Mouse (Mus musculus): ENCODE measurements at regions not wholly inside any gene's neighbourhood (a gene's known extent, or its start where the extent isn't known, plus 50 kb on each side); places are given as distances from the start of the nearest gene placed in this dataset.

DNA sequence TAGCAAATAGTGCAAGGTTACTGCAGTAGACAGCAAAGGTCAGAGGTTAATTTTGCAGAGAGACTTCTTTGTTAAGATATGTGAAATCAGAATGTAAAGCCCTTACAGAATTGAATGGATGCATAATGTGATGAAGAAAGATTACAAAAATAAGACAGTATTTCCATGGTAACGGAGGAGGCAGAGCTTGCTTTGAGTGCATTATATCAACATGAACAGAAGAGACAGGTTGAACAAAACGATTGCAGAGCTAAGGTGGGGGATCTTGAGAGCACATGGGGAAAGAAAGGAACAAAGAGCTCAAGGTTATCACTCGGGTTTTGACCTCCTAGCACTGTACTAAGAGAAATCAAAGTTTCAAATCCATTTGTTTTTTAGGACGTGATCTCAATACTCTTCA is 106.2 kb upstream of the Rap2b start:
- DNase-seq (ENCODE audit: low read depth, low spot score): no peak

- no peak for DNase-seq (ENCODE audit: low read depth, low spot score)
Measured at GRCm38 (mm10) chr3:61255643-61256042, 105.8 kb upstream of the Rap2b start.

DNA sequence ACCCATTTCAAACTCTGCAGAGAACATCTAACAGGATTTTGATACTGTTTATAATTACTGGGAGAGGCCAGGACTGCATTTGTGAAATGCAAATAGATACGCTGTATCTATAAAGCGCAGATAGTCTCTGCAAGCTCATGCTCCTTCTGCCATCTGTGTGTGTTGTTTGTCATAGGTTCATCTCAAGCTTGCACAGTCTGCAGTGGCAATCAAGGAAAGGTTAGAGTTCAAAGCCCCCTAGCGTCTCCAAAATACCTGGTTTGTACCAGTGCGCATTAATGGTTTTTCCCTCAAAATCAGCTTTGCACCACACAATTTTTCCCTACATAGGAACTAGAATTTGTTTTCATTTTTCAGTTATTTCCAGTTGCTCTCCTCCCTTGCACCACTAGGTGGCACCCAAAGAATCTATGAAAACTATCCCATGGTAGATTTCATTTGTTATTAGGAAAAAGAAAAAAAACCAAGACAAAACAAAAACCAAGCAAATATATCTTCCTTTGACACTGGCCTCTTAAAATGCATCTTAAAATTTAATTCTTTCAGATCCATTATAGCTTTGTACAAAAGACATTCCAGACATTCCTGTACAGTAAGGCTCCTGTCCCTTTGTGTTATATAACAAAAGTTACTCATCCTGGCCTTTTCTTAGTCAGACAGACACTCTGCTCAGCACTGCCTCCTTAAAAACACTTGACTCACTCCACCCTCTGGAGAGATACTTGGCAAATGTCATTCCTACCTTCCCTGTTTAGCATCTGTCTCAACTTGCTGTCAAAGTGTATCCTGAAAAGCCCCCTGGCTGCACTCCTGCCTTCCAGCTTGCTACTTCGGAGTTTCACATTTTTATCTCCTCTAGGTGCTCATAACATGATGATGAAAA is 92.7 kb upstream of the Rap2b start:
- DNase-seq (ENCODE audit: low read depth, low spot score): peak; percentile 82

DNA sequence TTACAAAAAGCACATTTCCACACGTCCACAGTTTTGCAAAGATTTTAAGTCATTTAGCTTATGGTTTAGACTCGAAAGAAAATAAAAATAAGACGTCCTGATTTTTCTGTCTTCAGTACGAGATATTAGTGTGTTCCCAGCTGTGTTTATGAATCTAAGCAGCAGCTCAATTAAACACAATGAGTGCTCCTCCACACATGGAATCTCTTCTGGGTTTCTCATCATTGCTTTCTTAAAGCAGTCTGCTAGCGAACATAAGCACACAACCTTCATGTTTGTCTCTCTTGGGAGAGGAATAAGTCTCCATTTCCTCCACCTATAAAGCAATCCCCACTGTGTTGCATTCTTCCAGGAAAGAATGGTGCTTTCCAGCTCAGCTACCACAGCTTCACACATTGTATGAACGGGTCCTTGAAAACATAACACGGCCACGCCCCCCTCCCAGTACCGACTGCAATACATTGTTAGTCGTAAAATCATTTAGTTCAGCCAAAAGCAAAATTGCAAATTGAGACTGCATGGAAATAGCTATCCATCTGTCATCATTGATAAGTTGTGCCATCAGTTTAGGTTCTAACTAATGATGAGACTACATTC is 75.4 kb upstream of the Rap2b start:
- no peak for DNase-seq (ENCODE audit: low read depth, low spot score)

DNA sequence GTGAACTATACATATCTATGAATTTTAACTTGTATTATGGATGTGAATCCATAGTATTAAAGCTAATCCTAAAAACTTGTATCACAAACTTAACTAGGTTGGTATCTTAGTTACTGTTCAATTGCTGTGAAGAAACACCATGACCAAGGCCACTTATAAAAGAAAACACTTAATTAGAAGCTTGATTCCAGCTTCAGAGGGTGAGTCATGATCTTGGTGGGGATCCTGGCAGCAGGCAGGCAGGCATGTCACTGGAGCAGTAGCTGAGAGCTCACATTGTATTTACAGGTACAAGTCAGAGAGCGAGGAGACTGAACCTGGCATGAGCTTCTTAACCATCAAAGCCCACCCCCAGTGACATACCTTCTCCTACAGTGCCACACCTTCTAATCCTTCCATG is 73.2 kb upstream of the Rap2b start:
- no peak for DNase-seq (ENCODE audit: low read depth, low spot score)

DNA sequence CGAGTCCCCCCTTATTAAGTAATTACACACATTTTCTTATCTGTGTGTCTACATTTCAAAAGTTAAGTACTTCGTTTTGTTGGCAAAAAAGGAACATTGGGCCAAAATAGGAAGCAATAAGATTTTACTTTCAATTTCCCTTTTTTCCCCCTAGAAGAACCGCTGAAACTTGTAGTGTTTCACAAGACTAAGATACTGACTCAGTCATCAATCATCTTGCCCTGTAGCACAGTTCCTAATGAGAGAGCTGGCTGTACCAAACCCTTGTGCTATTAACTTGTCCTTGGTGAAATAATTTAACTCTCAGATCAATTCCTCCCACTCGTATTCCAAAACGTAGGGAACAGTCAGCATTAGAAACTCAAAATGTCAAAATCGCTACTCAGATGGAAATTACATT is 66.6 kb upstream of the Rap2b start:
- DNase-seq (ENCODE audit: low read depth, low spot score): peak; percentile 79

DNA sequence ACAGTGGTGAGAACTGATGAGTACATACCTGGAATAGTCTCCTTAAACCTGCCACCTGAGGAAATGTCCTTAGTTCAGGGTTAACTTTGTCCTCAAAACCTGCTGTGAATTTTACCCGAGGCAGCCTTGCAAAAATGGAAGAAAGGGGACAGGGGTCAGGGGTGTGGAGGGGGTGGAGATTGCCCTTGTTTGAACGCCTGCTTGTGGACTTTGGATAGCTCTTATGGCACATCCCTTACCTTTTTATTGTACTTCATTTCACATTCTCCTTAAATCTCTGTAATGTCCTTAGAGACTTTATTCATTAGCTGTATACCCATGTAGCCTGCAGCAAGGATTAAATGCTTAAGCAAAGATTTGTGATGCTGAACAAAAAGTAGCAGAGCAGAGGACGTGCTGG is 64.1 kb upstream of the Rap2b start:
- DNase-seq (ENCODE audit: low read depth, low spot score): no peak

- no peak for DNase-seq (ENCODE audit: low read depth, low spot score)
Measured at GRCm38 (mm10) chr3:61302214-61302613, 59.2 kb upstream of the Rap2b start.

DNA sequence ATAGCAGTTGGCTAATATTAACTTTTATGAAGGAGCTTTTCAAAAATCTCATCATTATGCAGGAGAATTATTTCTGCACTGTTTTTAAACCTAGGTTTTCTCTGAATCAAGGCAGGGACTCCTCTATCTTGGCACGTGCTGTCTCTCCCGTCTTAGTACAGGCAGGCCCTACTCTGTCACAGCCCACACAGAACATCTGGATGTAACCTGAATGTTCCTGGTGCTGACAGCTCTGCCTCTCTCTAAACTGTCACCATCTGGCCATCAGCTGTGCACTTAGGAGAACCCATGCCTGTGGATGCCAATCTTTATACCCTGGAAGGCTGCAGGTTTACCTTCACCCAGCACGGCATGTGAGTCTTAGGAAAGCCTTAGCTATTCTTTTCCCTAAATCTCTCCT is 58.0 kb upstream of the Rap2b start:
- peak; percentile 57 for DNase-seq (ENCODE audit: low read depth, low spot score)

DNA sequence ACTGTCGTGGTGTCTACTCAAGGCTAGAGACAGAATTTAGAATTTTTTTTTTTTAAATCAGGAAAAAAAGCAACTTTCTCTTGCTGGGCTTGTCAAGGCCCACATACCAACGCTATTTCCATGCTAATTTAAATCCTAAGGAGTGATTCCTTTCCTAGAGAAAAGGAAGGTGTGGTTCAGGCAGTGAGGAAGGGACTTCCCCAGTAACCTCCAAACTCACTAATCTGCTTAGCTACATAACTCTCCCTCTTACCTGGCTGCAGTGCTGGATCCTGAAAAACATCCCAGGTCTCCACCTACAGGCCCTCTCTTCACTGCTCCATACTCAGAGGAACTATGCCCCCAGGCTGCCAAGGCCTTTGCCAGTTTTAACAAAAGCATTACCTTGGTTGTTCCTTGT is 55.1 kb upstream of the Rap2b start:
- no peak for DNase-seq (ENCODE audit: low read depth, low spot score)

GRCm38 (mm10) chr3:61308764-61309163 is 52.7 kb upstream of the Rap2b start:
- peak; percentile 91 for DNase-seq (ENCODE audit: low read depth, low spot score)

GRCm38 (mm10) chr3:61309197-61309596 is 52.2 kb upstream of the Rap2b start:
- no peak for DNase-seq (ENCODE audit: low read depth, low spot score)

Data from 3T3-L1 (cell line).